Mouse (Mus musculus) Muller cell, postnatal 12 days (primary cell): Measurements from ENCODE around the gene Serinc5.
"Not testable (repeated sequence)": the region's sequence is repeated elsewhere in the genome, so short reads cannot be mapped to it uniquely, and the experiment has no call there.

Experiments
- DNase-seq: peaks from one replicate; pipeline ENCODE4 v3.0.0-alpha.2; 2015; ENCODE audit errors: inconsistent ontology term

Gene Serinc5

GRCm38 (mm10) chr13:92662555-92663286 is 51.8 kb downstream of the Serinc5 start:
- DNase-seq = no peak

- peak; percentile 70 for DNase-seq
These were observed 54.1 kb downstream of the Serinc5 start for GRCm38 (mm10) chr13:92665008-92665407.

GRCm38 (mm10) chr13:92668214-92668985 is 57.5 kb downstream of the Serinc5 start:
- DNase-seq = peak; percentile 30

- DNase-seq = no peak
These were observed 60.8 kb downstream of the Serinc5 start for GRCm38 (mm10) chr13:92671727-92672126.

GRCm38 (mm10) chr13:92674676-92675075 is 63.8 kb downstream of the Serinc5 start:
- no peak for DNase-seq

GRCm38 (mm10) chr13:92675308-92675707 is 64.4 kb downstream of the Serinc5 start:
- DNase-seq = no peak

- DNase-seq = no peak
These were observed 65.2 kb downstream of the Serinc5 start for GRCm38 (mm10) chr13:92675897-92676584.

GRCm38 (mm10) chr13:92677656-92678055 is 66.8 kb downstream of the Serinc5 start:
- DNase-seq = no peak

GRCm38 (mm10) chr13:92679661-92680060 is 68.8 kb downstream of the Serinc5 start:
- no peak for DNase-seq

GRCm38 (mm10) chr13:92681541-92681940 is 70.7 kb downstream of the Serinc5 start:
- no peak for DNase-seq

- no peak for DNase-seq
These were observed 71.9 kb downstream of the Serinc5 start for GRCm38 (mm10) chr13:92682833-92683232.

GRCm38 (mm10) chr13:92683464-92683863 is 72.6 kb downstream of the Serinc5 start:
- no peak for DNase-seq

GRCm38 (mm10) chr13:92684310-92684709 is 73.4 kb downstream of the Serinc5 start:
- no peak for DNase-seq

- no peak for DNase-seq
These were observed 74.4 kb downstream of the Serinc5 start for GRCm38 (mm10) chr13:92685273-92685672.

- DNase-seq = not testable (repeated sequence)
These were observed 76.3 kb downstream of the Serinc5 start for GRCm38 (mm10) chr13:92687151-92687550.

GRCm38 (mm10) chr13:92689061-92689460 is 78.2 kb downstream of the Serinc5 start:
- DNase-seq = no peak

- no peak for DNase-seq
These were observed 83.1 kb downstream of the Serinc5 start for GRCm38 (mm10) chr13:92693866-92694550.

GRCm38 (mm10) chr13:92696491-92696939 is 85.6 kb downstream of the Serinc5 start:
- peak; percentile 48 for DNase-seq

- no peak for DNase-seq
These were observed 86.2 kb downstream of the Serinc5 start for GRCm38 (mm10) chr13:92697141-92697540.

GRCm38 (mm10) chr13:92698781-92699180 is 87.9 kb downstream of the Serinc5 start:
- DNase-seq = no peak

GRCm38 (mm10) chr13:92699395-92699794 is 88.5 kb downstream of the Serinc5 start:
- DNase-seq = no peak

GRCm38 (mm10) chr13:92702035-92702434 is 91.1 kb downstream of the Serinc5 start:
- DNase-seq = no peak
